Mouse (Mus musculus) liver, postnatal 0 days (tissue): ENCODE results near the gene Shq1. TPM values are rescaled to one million over a fixed set of nuclear protein-coding genes. Genes with fewer than 3 reads are reported as not detected.

Experiments
- ATAC-seq: fragments of 200-750 bp; cut with Nextera tagmentation; 2 replicates; pipeline ENCODE4 v1.8.0; 2017; ENCODE audit warnings: mild to moderate bottlenecking, moderate library complexity
- DNase-seq: peaks from one replicate; pipeline ENCODE4 v3.0.0-alpha.2; 2016
- H3K27ac ChIP-seq: fragments of 300-500 bp; sonication (generic); 2 replicates; pipeline ENCODE4 v1.5.1; 2014; ENCODE audit warnings: antibody characterized with exemption, moderate library complexity, mild to moderate bottlenecking, low read depth
- H3K27me3 ChIP-seq: fragments of 300-500 bp; sonication (generic); 2 replicates; pipeline ENCODE4 v1.6.1; 2014; ENCODE audit warnings: low read length, control low read depth, mixed read lengths; ENCODE audit not compliant: insufficient read depth
- H3K36me3 ChIP-seq: fragments of 300-500 bp; sonication (generic); replicated peaks from 2 replicates; pipeline ENCODE4 v1.6.1; 2014; ENCODE audit warnings: mild to moderate bottlenecking, control low read depth, low read length, moderate library complexity, mixed read lengths; ENCODE audit not compliant: insufficient read depth
- H3K4me1 ChIP-seq: fragments of 300-500 bp; sonication (generic); 2 replicates; pipeline ENCODE4 v1.6.1; 2014; ENCODE audit warnings: antibody characterized with exemption, mild to moderate bottlenecking, control low read depth; ENCODE audit not compliant: insufficient read depth
- H3K4me2 ChIP-seq: fragments of 300-500 bp; sonication (generic); 2 replicates; pipeline ENCODE4 v1.6.1; 2014; ENCODE audit warnings: low read depth, mild to moderate bottlenecking, low read length, moderate library complexity, mixed read lengths
- H3K4me3 ChIP-seq: fragments of 300-500 bp; sonication (generic); 2 replicates; pipeline ENCODE4 v1.5.1; 2014; ENCODE audit warnings: low read depth, low read length
- H3K9ac ChIP-seq: fragments of 300-500 bp; sonication (generic); replicated peaks from 2 replicates; pipeline ENCODE4 v1.6.1; 2014; ENCODE audit warnings: mild to moderate bottlenecking, moderate library complexity
- H3K9me3 ChIP-seq: fragments of 300-500 bp; sonication (generic); 2 replicates; pipeline ENCODE4 v1.6.1; 2016; ENCODE audit warnings: mild to moderate bottlenecking, control low read depth, low read length, mixed read lengths
- CTCF ChIP-seq: sonication (generic); IDR thresholded peaks from 2 replicates; pipeline ENCODE4 v1.5.1; 2016; ENCODE audit warnings: antibody characterized with exemption, low read depth
- EP300 ChIP-seq: IDR thresholded peaks from 2 replicates; pipeline ENCODE4 v1.6.1; 2016; ENCODE audit warnings: antibody characterized with exemption, low read depth, mild to moderate bottlenecking
- WGBS: fragments of 180-500 bp; shearing (Covaris S2); extraction: QIAGEN DNeasy Blood & Tissue Kit; methylation state at CpG from one replicate; pipeline ENCODE4 v1.1.7; 2014; ENCODE audit not compliant: insufficient replicate concordance; 5-methylcytosine and 5-hydroxymethylcytosine counted together
- polyA plus RNA-seq: library from polyadenylated mRNA; unstranded; fragments of >200 nt; fragmentation: Nextera tagmentation; extraction: Ambion mirVana; gene quantifications from 2 replicates; pipeline ENCODE4 v1.2.1, GENCODE M21; 2015

Gene Shq1
- polyA plus RNA-seq, 1 experiment from 2014 or later = 6.4 TPM

- Histone ChIP-seq H3K4me3 (no peak overlapping the region), H3K4me2 (no peak overlapping the region), H3K4me1 (no peaks in the 10 kb centered on the region), H3K9me3 (no peaks in the 10 kb centered on the region), H3K36me3 (no peaks in the 10 kb centered on the region), H3K27me3 (peaks cover 27% of the 10 kb centered on the region), H3K27ac (no peak overlapping the region), H3K9ac (no peak overlapping the region)
- ATAC-seq (no peak), DNase-seq (peak; percentile 21)
- TF ChIP-seq CTCF = no peak
- no peak for TF ChIP-seq EP300
- WGBS = 35% methylated on average over 7 of the region's 7 CpGs
Observed at GRCm38 (mm10) chr6:100709483-100709882, 38.5 kb upstream of the Shq1 start.

- Histone ChIP-seq H3K4me2 (no peak overlapping the region), H3K27me3 (peaks cover 32% of the 10 kb centered on the region), H3K36me3 (no peaks in the 10 kb centered on the region), H3K27ac (no peak overlapping the region), H3K4me1 (no peaks in the 10 kb centered on the region), H3K9me3 (no peaks in the 10 kb centered on the region), H3K9ac (no peak overlapping the region), H3K4me3 (no peak overlapping the region)
- no peak for ATAC-seq
- 75% methylated on average over 9 of the region's 9 CpGs for WGBS
- DNase-seq = no peak
- no peak for TF ChIP-seq EP300
- no peak for TF ChIP-seq CTCF
Observed at GRCm38 (mm10) chr6:100708996-100709395, 38.0 kb upstream of the Shq1 start.

GRCm38 (mm10) chr6:100708248-100708647, 37.3 kb upstream of the Shq1 start:
- 23% methylated on average over 1 of the region's 1 CpGs for WGBS
- Histone ChIP-seq H3K9me3 (no peaks in the 10 kb centered on the region), H3K4me2 (no peak overlapping the region), H3K27me3 (peaks cover 39% of the 10 kb centered on the region), H3K36me3 (no peaks in the 10 kb centered on the region), H3K4me3 (no peak overlapping the region), H3K9ac (no peak overlapping the region), H3K27ac (no peak overlapping the region), H3K4me1 (no peaks in the 10 kb centered on the region)
- DNase-seq = no peak
- ATAC-seq = no peak
- TF ChIP-seq CTCF = no peak

- Histone ChIP-seq H3K4me2 (no peak overlapping the region), H3K4me1 (no peaks in the 10 kb centered on the region), H3K4me3 (no peak overlapping the region), H3K9me3 (no peaks in the 10 kb centered on the region), H3K27ac (no peak overlapping the region), H3K36me3 (no peaks in the 10 kb centered on the region), H3K9ac (no peak overlapping the region), H3K27me3 (peaks cover 42% of the 10 kb centered on the region)
- no peak for DNase-seq
- ATAC-seq = no peak
- no peak for TF ChIP-seq EP300
- no peak for TF ChIP-seq CTCF
- 52% methylated on average over 7 of the region's 7 CpGs for WGBS
Observed at GRCm38 (mm10) chr6:100707557-100707956, 36.6 kb upstream of the Shq1 start.

- Histone ChIP-seq H3K27me3 (peaks cover 42% of the 10 kb centered on the region), H3K36me3 (no peaks in the 10 kb centered on the region), H3K27ac (no peak overlapping the region), H3K4me3 (no peak overlapping the region), H3K9me3 (no peaks in the 10 kb centered on the region), H3K4me2 (no peak overlapping the region), H3K9ac (no peak overlapping the region), H3K4me1 (no peaks in the 10 kb centered on the region)
- ATAC-seq (no peak), DNase-seq (no peak)
- 59% methylated on average over 6 of the region's 6 CpGs for WGBS
- no peak for TF ChIP-seq EP300
- TF ChIP-seq CTCF = no peak
Observed at GRCm38 (mm10) chr6:100706861-100707260, 35.9 kb upstream of the Shq1 start.

- no peak overlapping the region for H3K27ac ChIP-seq
- DNase-seq = no peak
- WGBS = 6% methylated on average over 15 of the region's 15 CpGs
- H3K4me2 ChIP-seq = no peak overlapping the region
- ATAC-seq = no peak
- H3K9ac ChIP-seq = no peak overlapping the region
- H3K4me3 ChIP-seq = 0 out of 2 replicates have a peak overlapping the region, but pooled peaks have one; percentile 30
- TF ChIP-seq EP300 = no peak
- no peak for TF ChIP-seq CTCF
- peaks cover 42% of the 10 kb centered on the region for H3K27me3 ChIP-seq
- no peaks in the 10 kb centered on the region for H3K9me3 ChIP-seq
- no peaks in the 10 kb centered on the region for H3K4me1 ChIP-seq
- no peaks in the 10 kb centered on the region for H3K36me3 ChIP-seq
Observed at GRCm38 (mm10) chr6:100705366-100705811, 34.4 kb upstream of the Shq1 start.
